Mouse (Mus musculus) urinary bladder, postnatal 25 days (tissue): ENCODE results near the gene Rbm31y.
"Not testable (repeated sequence)": the region's sequence is repeated elsewhere in the genome, so short reads cannot be mapped to it uniquely, and the experiment has no call there.

Experiments used
- DNase-seq: peaks from one replicate; pipeline ENCODE4 v3.0.0; 2022; ENCODE audit warnings: low spot score

Gene Rbm31y

GRCm38 (mm10) chrY:17400461-17400860, at the start of gene Rbm31y:
Rbm31y (plus strand) TSS chrY:17400761.
- DNase-seq: not testable (repeated sequence)
